Mouse (Mus musculus) hindbrain, embryonic 12.5 days (tissue): ENCODE results near the gene Trex2. TPM values are rescaled to one million over a fixed set of nuclear protein-coding genes. Genes with fewer than 3 reads are reported as not detected.

ENCODE experiments used
- ATAC-seq: fragments of 200-750 bp; cut with Nextera tagmentation; 2 replicates; pipeline ENCODE4 v1.8.0; 2017; ENCODE audit warnings: moderate TSS enrichment; ENCODE audit not compliant: low FRiP score
- H3K27ac ChIP-seq: fragments of 300-500 bp; sonication (generic); 2 replicates; pipeline ENCODE4 v1.5.1; 2016; ENCODE audit warnings: mild to moderate bottlenecking
- H3K27me3 ChIP-seq: fragments of 300-500 bp; sonication (generic); 2 replicates; pipeline ENCODE4 v1.6.1; 2016; ENCODE audit warnings: mild to moderate bottlenecking
- H3K36me3 ChIP-seq: fragments of 300-500 bp; sonication (generic); 2 replicates; pipeline ENCODE4 v1.6.1; 2016; ENCODE audit warnings: mild to moderate bottlenecking
- H3K4me1 ChIP-seq: fragments of 300-500 bp; sonication (generic); 2 replicates; pipeline ENCODE4 v1.6.1; 2016
- H3K4me2 ChIP-seq: fragments of 300-500 bp; sonication (generic); replicated peaks from 2 replicates; pipeline ENCODE4 v1.6.1; 2016; ENCODE audit warnings: mild to moderate bottlenecking
- H3K4me3 ChIP-seq: fragments of 300-500 bp; sonication (generic); 2 replicates; pipeline ENCODE4 v1.5.1; 2016; ENCODE audit warnings: mild to moderate bottlenecking
- H3K9ac ChIP-seq: fragments of 300-500 bp; sonication (generic); 2 replicates; pipeline ENCODE4 v1.6.1; 2016; ENCODE audit warnings: mild to moderate bottlenecking, moderate library complexity
- H3K9me3 ChIP-seq: fragments of 300-500 bp; sonication (generic); replicated peaks from 2 replicates; pipeline ENCODE4 v1.6.1; 2016; ENCODE audit warnings: mild to moderate bottlenecking
- WGBS: fragments of 180-500 bp; shearing (Covaris S2); methylation state at CpG from one replicate; pipeline ENCODE4 v1.1.7; 2016; 5-methylcytosine and 5-hydroxymethylcytosine counted together
- polyA plus RNA-seq: library from polyadenylated mRNA; unstranded; fragments of >200 nt; fragmentation: Nextera tagmentation; extraction: Ambion mirVana; gene quantifications from 2 replicates; pipeline ENCODE4 v1.2.1, GENCODE M21; 2016

Trex2 gene
- polyA plus RNA-seq: not detected in 2 replicates

- no peak within 1 kb of the TSS for H3K4me3 ChIP-seq
- no peak for ATAC-seq
- H3K36me3 ChIP-seq: 0 out of 2 replicates have a peak, but pooled peaks cover 2% of the 10 kb centered on the region
- H3K4me1 ChIP-seq: no peaks in the 10 kb centered on the region
- no peak within 1 kb of the TSS for H3K9ac ChIP-seq
- H3K4me2 ChIP-seq: no peak within 1 kb of the TSS
- no peak within 1 kb of the TSS for H3K27ac ChIP-seq
- H3K9me3 ChIP-seq: no peaks in the 10 kb centered on the region
- no peaks in the 10 kb centered on the region for H3K27me3 ChIP-seq
- WGBS: 78% methylated on average over 11 of the region's 11 CpGs
Measured at GRCm38 (mm10) chrX:73435252-73435651, at the start of gene Trex2. Trex2 (minus strand) TSS chrX:73435344.

- H3K27ac ChIP-seq: no peak overlapping the region
- no peaks in the 10 kb centered on the region for H3K36me3 ChIP-seq
- H3K27me3 ChIP-seq: peaks cover 5% of the 10 kb centered on the region; the same call in 1 of the 2 replicates
- H3K4me3 ChIP-seq: no peak overlapping the region
- ATAC-seq: no peak
- H3K4me2 ChIP-seq: peak overlapping the region; percentile 37; the same call in 1 of the 2 replicates
- 88% methylated on average over 4 of the region's 4 CpGs for WGBS
- H3K9me3 ChIP-seq: no peaks in the 10 kb centered on the region
- H3K9ac ChIP-seq: no peak overlapping the region
- no peaks in the 10 kb centered on the region for H3K4me1 ChIP-seq
Measured at GRCm38 (mm10) chrX:73484870-73485269, 49.7 kb upstream of the Trex2 start.

DNA sequence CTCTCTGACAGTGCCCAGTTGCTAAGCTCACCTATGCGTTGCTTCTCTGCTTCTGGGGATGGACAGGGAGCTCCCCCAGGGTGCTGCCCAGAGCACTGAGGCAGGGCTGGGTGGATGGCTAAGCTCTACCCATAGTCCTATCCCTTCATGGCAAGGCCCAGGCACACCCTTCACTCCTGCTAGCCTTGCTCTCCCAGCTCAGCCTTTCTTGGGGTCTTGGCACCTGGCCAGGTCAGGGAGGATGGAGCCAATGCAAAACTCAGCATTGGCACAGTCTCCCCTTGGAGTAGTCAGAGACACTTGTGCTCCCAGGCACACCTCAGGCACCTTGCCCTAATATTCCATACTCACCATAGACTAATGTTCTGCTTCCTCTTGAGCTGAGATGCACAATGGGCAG, 48.9 kb upstream of the Trex2 start:
- 60% methylated on average over 1 of the region's 1 CpGs for WGBS

DNA sequence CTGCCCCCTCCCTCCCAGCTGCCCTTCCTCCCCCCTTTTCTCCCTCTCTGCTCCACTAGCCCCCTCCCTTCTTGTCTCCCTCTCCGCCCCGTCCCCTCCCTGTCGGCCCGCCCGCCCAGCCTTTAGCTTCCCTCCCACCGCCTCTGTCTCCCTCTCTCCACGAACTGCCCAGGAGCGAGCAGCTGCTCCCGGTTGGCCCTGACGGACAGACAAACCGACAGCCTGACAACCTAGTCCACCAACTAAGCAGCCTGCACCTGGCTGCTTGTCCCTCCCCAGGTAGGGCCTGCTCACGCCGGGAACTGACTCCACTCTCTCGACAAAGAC, 48.3 kb upstream of the Trex2 start, which contains the start of gene Bgn:
Bgn (plus strand) TSS at position 119 of the 327 bp plus-strand sequence.
- Histone ChIP-seq H3K4me2 (peak within 1 kb of the TSS; percentile 37), H3K9ac (no peak within 1 kb of the TSS), H3K27me3 (no peaks in the 10 kb centered on the region; the same call in 1 of the 2 replicates), H3K4me3 (peak within 1 kb of the TSS; percentile 16), H3K9me3 (no peaks in the 10 kb centered on the region), H3K27ac (no peak within 1 kb of the TSS), H3K36me3 (no peaks in the 10 kb centered on the region), H3K4me1 (no peaks in the 10 kb centered on the region)
- ATAC-seq: no peak
- 43% methylated on average over 11 of the region's 14 CpGs for WGBS

More for the DNA sequence above, 48.9 kb upstream of the Trex2 start:
- no peak overlapping the region for H3K9ac ChIP-seq
- H3K27me3 ChIP-seq: no peaks in the 10 kb centered on the region; the same call in 1 of the 2 replicates
- no peaks in the 10 kb centered on the region for H3K36me3 ChIP-seq
- peak overlapping the region; percentile 16 for H3K4me3 ChIP-seq
- no peaks in the 10 kb centered on the region for H3K4me1 ChIP-seq
- no peak for ATAC-seq
- H3K27ac ChIP-seq: no peak overlapping the region
- H3K9me3 ChIP-seq: no peaks in the 10 kb centered on the region
- peak overlapping the region; percentile 37 for H3K4me2 ChIP-seq

DNA sequence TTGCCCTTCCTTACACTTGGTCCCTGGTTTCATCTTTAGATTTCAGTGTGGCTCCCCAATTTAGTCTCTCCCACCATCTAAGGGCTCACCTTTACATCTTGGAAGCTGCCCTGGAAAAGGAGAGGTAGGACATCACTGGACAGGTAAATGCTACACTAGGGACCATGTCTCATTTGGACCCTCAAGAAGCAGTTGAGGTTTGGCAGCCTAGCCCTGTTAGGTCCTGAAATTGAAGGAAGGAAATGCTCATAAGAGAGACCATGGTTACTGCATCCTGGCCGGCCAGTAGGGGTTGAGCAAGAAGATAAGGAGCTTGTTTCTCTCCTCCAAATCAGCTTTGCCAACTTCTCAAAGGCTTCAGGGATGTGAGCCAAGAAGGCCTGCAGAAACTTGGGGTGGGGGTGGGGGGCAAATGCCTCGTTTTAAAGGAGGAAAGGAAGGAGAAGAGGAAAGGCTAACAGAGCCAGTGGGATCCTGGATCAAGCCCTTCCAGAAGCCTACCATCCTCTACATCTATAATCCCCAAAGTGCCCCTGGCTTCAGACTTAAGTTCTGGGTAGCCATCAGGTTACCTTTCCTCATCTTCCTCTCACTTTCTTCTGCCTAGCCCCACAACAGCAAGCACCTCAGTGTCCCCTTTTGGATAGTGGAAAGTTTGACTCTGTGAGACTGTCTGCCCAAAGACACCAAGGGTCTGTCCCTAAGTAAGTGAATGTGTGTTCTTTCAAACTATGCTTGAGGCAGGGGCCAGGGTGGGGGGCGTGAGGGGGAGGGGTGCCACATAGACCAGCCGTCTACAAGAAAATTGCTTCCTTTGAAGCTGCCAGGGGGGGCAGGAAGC, 47.7 kb upstream of the Trex2 start:
- Histone ChIP-seq H3K9ac (no peak overlapping the region), H3K4me2 (peak overlapping the region; percentile 37), H3K9me3 (no peaks in the 10 kb centered on the region), H3K36me3 (no peaks in the 10 kb centered on the region), H3K27me3 (no peaks in the 10 kb centered on the region; the same call in 1 of the 2 replicates), H3K27ac (no peak overlapping the region), H3K4me3 (no peak overlapping the region), H3K4me1 (no peaks in the 10 kb centered on the region)
- 60% methylated on average over 3 of the region's 4 CpGs for WGBS
- ATAC-seq: no peak

- Histone ChIP-seq H3K36me3 (no peaks in the 10 kb centered on the region), H3K4me1 (no peaks in the 10 kb centered on the region), H3K27me3 (no peaks in the 10 kb centered on the region; the same call in 1 of the 2 replicates), H3K4me3 (no peak overlapping the region), H3K27ac (no peak overlapping the region), H3K9ac (no peak overlapping the region), H3K9me3 (no peaks in the 10 kb centered on the region), H3K4me2 (no peak overlapping the region)
- ATAC-seq: no peak
- 43% methylated on average over 2 of the region's 2 CpGs for WGBS
Measured at GRCm38 (mm10) chrX:73480334-73480733, 45.2 kb upstream of the Trex2 start.

DNA sequence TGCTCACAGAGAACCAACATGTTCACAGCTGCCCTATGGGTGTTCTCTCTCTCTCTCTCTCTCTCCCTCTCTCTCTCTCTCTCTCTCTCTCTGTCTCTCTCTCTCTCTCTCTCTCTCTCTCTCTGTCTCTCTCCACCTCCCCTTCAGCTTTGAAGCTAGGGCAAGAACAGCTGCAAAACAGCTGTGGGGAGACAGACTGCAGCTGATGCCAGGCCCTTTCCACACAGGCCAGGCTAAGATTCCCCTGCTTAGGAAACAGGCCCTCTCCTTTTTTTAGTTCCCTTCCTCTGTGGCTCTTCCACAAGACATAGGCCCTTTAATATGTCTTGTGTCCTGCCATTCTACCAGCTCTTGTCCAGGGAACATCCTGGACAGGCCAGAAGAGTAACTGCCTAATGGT, 44.5 kb upstream of the Trex2 start:
- ATAC-seq: no peak
- H3K4me1 ChIP-seq: no peaks in the 10 kb centered on the region
- no peaks in the 10 kb centered on the region; the same call in 1 of the 2 replicates for H3K27me3 ChIP-seq
- no peak overlapping the region for H3K27ac ChIP-seq
- no peak overlapping the region for H3K9ac ChIP-seq
- H3K9me3 ChIP-seq: no peaks in the 10 kb centered on the region
- no peak overlapping the region for H3K4me3 ChIP-seq
- no peaks in the 10 kb centered on the region for H3K36me3 ChIP-seq
- no peak overlapping the region for H3K4me2 ChIP-seq

- WGBS: 72% methylated on average over 2 of the region's 2 CpGs
Measured at GRCm38 (mm10) chrX:73477500-73477899, 42.4 kb upstream of the Trex2 start.

GRCm38 (mm10) chrX:73476621-73477020, 41.5 kb upstream of the Trex2 start:
- H3K27me3 ChIP-seq: no peaks in the 10 kb centered on the region; the same call in 1 of the 2 replicates
- no peak overlapping the region for H3K9ac ChIP-seq
- H3K27ac ChIP-seq: no peak overlapping the region
- H3K4me1 ChIP-seq: 0 out of 2 replicates have a peak, but pooled peaks cover 2% of the 10 kb centered on the region
- WGBS: 62% methylated on average over 2 of the region's 2 CpGs
- H3K36me3 ChIP-seq: no peaks in the 10 kb centered on the region
- no peak overlapping the region for H3K4me3 ChIP-seq
- no peak for ATAC-seq
- H3K9me3 ChIP-seq: no peaks in the 10 kb centered on the region
- H3K4me2 ChIP-seq: no peak overlapping the region

More at GRCm38 (mm10) chrX:73477500-73477899, 42.4 kb upstream of the Trex2 start:
- Histone ChIP-seq H3K4me2 (no peak overlapping the region), H3K36me3 (no peaks in the 10 kb centered on the region), H3K27me3 (no peaks in the 10 kb centered on the region; the same call in 1 of the 2 replicates), H3K9ac (no peak overlapping the region), H3K4me3 (no peak overlapping the region), H3K9me3 (no peaks in the 10 kb centered on the region), H3K27ac (no peak overlapping the region), H3K4me1 (0 out of 2 replicates have a peak, but pooled peaks cover 2% of the 10 kb centered on the region)
- no peak for ATAC-seq

DNA sequence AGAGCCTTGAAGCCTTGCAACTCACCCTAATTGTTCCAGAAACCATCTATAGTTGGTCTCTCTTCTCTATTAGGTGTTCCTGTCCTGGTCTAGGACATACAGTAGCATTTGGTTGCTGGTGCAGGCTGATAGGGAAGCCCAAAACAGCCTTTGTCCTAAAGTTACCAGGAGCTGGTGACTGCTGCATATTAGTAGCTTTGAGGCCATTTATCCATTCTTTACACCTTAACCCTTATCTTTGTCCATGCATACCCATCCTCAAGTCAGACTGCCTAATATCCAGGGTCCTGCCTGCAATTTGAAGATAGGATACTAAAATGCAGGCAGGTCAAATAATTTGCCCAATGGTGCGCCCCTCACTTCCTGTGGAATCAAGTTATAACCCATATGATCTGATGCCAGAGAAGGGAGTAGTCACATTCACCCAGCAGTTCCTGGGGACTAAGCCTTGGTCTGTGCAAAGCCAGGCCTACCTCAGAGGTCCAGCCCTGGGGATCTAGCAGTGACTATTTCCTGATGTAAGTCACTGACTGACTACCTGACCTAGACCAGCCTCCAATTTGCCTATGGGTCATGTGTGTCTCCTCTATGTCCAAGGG, 40.6 kb upstream of the Trex2 start:
- 84% methylated on average over 1 of the region's 1 CpGs for WGBS
- no peak for ATAC-seq
- H3K9me3 ChIP-seq: no peaks in the 10 kb centered on the region
- 0 out of 2 replicates have a peak, but pooled peaks cover 2% of the 10 kb centered on the region for H3K4me1 ChIP-seq
- no peak overlapping the region for H3K27ac ChIP-seq
- peaks cover 4% of the 10 kb centered on the region; the same call in 1 of the 2 replicates for H3K27me3 ChIP-seq
- no peak overlapping the region for H3K9ac ChIP-seq
- H3K4me3 ChIP-seq: no peak overlapping the region
- no peak overlapping the region for H3K4me2 ChIP-seq
- H3K36me3 ChIP-seq: no peaks in the 10 kb centered on the region

- Histone ChIP-seq H3K4me2 (no peak overlapping the region), H3K9ac (no peak overlapping the region), H3K27me3 (peaks cover 6% of the 10 kb centered on the region; the same call in 1 of the 2 replicates), H3K4me1 (0 out of 2 replicates have a peak, but pooled peaks cover 2% of the 10 kb centered on the region), H3K9me3 (no peaks in the 10 kb centered on the region), H3K27ac (no peak overlapping the region), H3K4me3 (no peak overlapping the region), H3K36me3 (no peaks in the 10 kb centered on the region)
- no peak for ATAC-seq
- WGBS: 59% methylated on average over 12 of the region's 12 CpGs
Measured at GRCm38 (mm10) chrX:73474340-73475165, 39.4 kb upstream of the Trex2 start.

DNA sequence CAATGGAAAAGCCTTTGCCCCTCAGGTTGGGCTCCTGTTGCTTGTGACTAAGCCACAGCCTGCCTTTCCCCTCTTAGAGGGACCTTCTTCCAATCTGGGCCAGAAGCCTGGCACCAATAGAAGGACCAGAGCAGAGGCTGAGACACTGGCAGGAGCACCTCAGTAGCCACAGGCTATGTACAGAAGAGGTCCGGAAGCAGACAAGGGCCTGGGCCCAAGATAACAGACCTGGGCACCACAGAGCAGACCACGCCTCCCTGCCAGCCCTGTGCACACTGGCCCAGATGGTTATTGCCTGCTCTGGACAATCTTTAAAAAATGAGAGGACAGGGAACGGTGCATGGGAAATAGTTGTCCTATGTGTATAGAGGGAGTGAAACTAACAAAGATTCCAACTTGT, 36.6 kb upstream of the Trex2 start:
- Histone ChIP-seq H3K9me3 (no peaks in the 10 kb centered on the region), H3K9ac (no peak overlapping the region), H3K4me3 (no peak overlapping the region), H3K36me3 (no peaks in the 10 kb centered on the region), H3K27me3 (peaks cover 6% of the 10 kb centered on the region; the same call in 1 of the 2 replicates), H3K4me1 (0 out of 2 replicates have a peak, but pooled peaks cover 2% of the 10 kb centered on the region), H3K27ac (no peak overlapping the region), H3K4me2 (no peak overlapping the region)
- 92% methylated on average over 3 of the region's 3 CpGs for WGBS
- ATAC-seq: no peak
